16 mouse cellular contexts compared by ENCODE assay signal in the genomic region with DNA sequence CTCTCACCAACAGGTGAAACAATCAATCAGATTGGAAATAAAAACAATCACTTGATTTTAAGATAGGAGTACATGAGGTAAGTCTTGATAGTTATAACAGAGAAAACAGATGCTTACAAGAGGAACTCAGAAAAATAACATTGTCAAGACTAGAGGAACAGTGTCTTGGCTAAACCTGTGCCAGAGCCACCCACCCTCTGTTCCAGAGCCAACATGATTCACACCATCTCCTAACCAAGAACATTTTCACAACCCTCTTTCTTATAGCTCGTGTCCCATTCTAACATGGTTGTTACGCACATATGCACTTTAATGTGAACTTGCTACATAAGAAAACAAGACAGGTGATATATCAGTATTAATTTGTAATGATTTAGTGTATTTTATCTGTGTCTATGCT.
DNase-seq lines count a peak whose midpoint lies in the region.
"Had no signal": no experiment of that assay in that cellular context is flagged by ENCODE, and none has a peak within 500 bp of the region (broad histone marks: within the 10 kb centered on the region; RNA-seq: fewer than 3 reads in every experiment).

No protein-coding gene starts in this region.

- intact Hi-C loops in left cerebral cortex, postnatal 25 days (cut with DNase I): no loop called here

- peak; percentile 7 for DNase-seq in layer of hippocampus, adult 11-12 months (ENCODE audit: low spot score)
- no peak for DNase-seq in layer of hippocampus, postnatal 10 days (ENCODE audit: low spot score in 2 of 2)
- DNase-seq in right cerebral cortex, adult 18-20 months: peak; percentile 51
- DNase-seq in right cerebral cortex, postnatal 10 days (ENCODE audit: low spot score in 2 of 2): no peak
- peak; percentile 17 to 71 for DNase-seq in left cerebral cortex, postnatal 25 days (ENCODE audit: low spot score in 2 of 2)
- peak; percentile 8 to 11 for DNase-seq in right cerebral cortex, postnatal 36 days (ENCODE audit: low spot score in 2 of 2)
- no peak for DNase-seq in urinary bladder, postnatal 36 days (ENCODE audit: low spot score in 2 of 2)
- DNase-seq: adrenal gland, adult 8-10 months; adrenal gland, postnatal 36 days; cerebellum, adult 11 months; cerebellum, adult 8-10 months; cerebellum, postnatal 14 days; embryo, embryonic 11 days; gastrocnemius, postnatal 10 days; heart, adult 2 months; heart, postnatal 14 days had no signal

Comparison
In these comparisons a context has a peak if more than half of its experiments do, and no peak if none do; other contexts are left out.
1. DNase-seq: peak in layer of hippocampus, adult 11-12 months (single experiment), right cerebral cortex, adult 18-20 months (single experiment), left cerebral cortex, postnatal 25 days (2 of 2) and right cerebral cortex, postnatal 36 days (2 of 2); none in layer of hippocampus, postnatal 10 days (0 of 2), right cerebral cortex, postnatal 10 days (0 of 2) and urinary bladder, postnatal 36 days (0 of 2).